Mouse (Mus musculus) T-cell, adult 2 months (primary cell): ENCODE measurements around the gene Rapgef5.

Experiments
- DNase-seq: peaks from one replicate; pipeline ENCODE4 v3.0.0; 2022; ENCODE audit warnings: low spot score

Rapgef5 gene

DNA sequence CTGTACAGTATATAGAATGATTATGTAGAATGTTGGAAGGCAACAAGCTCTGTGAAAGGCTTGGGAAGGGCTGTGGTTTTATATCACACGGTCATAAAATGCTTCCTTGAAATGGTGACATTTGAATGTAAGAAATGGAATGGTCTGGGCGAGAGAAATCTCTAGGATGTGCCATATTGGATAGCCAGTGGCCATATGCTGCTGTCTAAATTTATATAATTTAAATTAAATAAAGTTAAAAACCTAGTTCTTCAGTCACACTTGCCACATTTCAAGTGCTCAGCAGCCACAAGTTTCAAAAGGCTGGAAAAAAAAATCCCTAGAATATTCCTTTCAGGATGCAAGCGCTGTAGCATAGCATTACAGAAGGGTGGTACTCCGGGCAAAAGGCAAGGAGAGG, 14.8 kb downstream of the Rapgef5 start:
- no peak for DNase-seq

DNA sequence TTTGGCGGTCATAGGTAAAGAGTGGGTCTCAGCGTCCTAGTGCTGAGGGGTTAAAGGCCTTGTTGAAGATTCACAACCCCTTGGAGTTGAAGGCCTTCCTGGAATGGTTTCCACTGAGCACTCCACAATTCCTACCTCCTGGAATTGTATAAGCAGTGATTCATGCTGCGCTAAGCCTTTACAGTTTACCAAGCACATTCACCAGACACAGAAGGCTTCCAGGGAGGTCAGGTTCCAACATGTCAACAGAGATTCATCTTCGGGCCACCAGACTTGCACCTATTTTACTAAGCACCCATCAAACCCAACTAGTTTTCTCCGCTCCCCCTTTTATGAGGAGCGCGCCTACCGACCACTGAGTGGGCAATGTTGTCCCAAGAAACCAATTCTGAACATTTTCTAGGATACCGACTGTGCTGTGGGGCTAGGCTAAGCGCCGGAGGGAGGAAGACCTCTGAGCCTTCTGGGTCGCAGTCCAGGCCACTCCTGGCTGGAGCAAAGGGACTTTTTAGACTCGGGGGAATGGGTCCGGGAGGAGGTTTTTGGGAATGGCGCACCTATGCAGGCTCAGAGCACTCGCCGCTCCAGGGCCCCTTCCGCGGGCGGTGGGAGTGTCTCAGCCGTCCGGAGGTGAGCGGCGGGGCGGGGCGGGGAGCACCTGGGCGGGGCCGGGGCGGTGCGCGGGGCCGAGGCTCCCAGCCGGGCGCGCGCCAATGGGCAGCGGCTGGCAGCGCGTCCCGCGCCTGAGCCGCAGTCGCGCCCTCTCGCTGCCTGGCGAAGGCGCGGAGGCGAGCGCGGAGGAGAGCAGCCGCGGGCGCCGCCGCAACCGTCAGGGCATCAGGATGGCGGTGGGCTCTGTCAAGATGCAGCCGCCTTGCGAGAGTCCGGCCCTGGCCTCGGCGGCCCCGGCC, 17.2 kb downstream of the Rapgef5 start:
- peak; percentile 0 for DNase-seq

DNA sequence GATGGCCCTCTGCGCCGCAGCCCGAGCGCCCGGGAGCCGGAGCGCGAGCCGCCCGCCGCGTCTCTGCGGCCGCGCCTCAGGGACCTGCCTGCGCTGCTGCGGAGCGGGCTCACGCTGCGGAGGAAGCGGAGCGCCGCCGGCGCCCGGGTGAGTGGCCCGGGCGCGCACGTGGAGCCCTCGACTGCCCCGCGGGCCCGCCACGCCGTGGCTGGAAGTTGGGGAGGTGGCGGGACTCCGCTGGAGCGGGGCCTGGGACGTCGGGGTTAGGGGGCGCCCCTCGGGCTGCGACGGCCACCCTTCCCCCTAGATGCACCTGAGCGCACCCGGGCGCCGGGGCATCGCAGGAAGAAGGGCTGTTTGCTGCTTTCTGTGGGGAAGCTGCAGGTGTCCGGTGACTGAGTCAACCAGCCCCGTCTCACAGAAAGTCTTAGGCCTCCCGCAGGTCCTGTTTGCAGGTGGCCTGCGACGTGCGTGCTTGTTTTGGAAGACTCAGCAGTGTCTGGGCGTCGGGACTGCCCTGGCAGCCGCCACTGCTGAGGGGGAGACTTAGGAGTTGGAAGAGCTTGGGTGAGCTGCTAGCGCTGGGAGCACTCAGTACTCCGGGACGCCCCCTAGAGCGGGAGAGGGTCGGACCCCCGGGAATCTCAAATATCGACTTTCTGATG, 17.9 kb downstream of the Rapgef5 start:
- DNase-seq: peak; percentile 1

DNA sequence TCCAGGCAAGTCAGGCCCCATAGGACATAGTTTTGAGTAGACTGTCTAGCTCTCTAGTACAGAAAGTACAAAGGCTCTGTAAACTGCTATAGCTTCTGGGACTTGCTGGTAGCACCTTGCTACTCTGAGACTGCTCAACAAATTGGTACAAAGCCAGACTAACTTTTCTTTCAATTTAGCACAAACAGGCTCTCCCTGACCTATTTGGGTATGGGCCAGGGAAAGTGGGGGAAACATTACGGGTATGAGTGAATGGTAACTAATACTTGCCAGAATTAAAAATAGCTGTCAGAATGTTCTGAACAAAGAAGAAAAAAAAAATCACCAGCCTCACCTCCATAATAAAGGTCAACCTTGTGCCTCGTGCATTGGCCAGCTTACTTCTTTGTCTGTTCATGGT, 24.1 kb downstream of the Rapgef5 start:
- no peak for DNase-seq

DNA sequence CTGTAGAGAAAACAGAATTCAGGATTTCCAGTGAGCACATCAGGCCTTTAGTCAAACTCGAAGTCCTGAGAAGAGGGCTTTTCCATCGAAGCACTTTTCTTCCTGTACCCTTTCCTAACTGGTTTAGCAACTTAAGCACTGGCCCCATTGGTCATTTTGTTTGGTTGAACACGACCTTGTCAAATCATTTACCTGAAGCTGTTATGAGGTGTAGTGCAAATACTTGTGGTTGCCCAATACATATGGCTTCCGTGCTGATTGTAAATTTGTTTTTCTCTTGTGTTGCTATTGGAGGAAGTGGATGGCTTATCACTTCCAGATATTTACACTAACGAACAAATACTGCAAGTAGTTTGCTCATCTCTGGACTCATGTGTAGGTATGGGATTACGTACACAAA, 29.0 kb downstream of the Rapgef5 start:
- DNase-seq: no peak

DNA sequence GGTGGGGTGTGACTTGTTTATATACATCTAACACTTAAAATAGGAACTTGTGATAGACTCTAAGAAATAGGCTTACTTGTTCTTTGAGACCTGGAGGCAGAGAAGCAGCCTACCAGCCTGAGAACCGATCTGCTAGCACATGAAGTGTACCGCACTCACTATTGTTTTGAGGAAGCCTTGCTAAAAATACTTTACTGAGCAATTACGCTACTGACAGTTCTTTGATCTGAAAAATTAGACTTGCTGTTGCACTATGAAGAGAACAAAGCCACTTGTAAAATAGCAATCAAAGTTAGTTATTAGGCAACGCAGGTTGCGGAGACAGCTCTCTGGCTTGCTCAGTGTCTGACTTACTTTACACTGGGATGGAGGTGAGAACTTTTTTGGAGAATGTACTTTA, 37.1 kb downstream of the Rapgef5 start:
- no peak for DNase-seq

DNA sequence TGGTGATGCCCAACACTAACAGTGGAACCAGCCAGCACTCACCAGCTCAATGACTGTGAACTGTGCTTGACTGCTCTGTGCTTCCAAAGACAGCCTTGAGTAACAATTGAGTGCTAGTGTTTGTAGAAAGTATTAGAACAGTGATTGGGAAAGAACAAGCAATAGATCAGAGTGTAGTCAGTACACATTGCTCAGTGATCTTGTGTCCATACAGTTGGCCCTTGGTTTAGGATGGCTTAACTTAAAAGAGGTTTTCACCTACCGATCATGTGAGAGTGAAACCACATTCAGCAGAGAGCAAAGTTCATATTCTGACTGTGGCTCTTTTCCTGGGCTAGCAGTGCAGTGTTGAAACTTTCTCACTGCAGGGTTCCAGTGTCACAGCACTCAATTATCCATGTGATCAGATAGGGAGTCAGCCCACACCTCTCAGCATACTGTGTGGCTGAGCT, 38.4 kb downstream of the Rapgef5 start:
- DNase-seq: no peak

DNA sequence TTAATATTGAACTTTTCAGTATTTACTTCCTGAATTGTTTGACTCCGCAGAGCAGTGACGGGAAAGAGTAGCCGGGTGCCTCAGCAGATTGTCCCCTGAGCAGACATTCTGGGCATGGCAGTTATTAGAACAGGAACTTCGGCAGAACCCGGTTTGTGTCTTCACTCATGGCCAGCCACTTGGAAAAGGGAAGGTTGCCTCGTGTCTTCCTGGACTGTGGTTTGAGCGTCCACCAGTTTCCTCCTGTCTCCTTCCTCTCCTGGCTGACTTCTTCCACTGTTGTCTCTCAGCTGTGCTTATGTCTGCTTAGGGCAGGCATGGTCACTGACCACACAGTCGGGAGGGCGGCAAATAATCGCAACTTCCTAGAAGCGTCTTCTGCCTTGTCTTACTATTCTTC, 44.2 kb downstream of the Rapgef5 start:
- DNase-seq: no peak

DNA sequence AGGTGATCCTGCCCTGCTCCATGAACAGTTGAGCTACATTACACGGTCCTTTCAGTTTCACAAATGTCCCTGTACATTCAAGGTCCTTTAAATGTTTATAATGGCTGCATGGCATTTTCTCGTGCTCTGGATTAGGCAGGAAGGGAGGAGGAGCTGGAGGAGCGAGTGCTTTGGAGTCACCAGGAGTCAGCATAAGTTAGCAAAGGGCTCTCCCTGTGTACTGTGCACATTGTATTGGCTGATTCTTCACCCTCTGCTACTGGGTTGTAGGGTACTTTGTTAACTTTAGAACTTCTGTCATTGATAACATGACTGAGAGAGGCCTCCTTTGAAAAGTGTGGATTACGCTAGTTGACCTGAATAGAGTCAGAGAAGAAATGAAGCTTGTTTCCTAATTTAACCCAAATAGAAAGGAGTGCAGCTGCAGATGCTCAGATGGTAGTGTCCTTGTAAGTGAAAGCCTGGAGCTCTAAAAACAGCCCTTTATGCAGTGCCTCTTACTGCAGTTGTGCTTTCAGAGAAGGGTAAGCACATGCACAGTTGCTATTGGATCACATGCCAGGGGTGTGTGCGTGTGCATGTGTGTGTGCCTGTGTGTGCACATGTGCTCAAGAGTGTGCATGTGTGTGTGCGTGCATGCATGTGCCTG, 45.3 kb downstream of the Rapgef5 start:
- no peak for DNase-seq

DNA sequence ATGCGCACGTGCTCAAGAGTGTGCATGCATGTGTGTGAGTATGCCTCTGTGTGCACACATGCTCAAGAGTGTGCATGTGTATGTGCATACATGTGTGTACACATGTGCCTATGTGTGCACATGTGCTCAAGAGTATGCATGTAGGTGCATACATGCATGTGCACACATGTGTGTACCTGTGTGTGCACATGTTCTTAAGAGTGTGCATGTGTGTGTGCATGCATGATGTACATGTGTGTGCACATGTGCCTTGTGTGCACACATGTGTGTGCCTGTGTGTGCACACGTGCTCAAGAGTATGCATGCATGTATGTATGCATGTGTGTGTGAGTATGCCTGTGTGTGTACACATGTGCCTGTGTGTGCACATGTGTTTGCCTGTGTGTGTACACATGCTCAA, 45.8 kb downstream of the Rapgef5 start:
- no peak for DNase-seq

DNA sequence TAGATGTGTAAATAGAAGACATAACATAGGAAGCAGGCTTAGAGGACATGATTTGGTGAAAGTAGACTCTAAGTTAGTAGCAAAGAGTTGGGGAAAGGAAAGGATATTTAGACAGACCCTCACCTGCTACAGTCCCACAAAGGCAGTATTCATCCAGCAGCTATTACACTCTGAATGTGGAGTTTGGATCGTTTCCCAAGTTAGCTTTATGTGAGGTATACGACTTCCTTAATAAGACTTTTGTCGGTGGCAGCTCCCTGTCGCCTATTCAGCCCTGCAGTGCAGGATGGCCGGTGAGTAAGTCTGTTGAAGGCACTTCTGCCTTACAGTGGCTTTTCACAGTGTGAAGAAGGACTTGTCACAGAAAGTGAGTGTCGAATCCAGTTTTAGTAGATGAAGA, 47.6 kb downstream of the Rapgef5 start:
- no peak for DNase-seq

DNA sequence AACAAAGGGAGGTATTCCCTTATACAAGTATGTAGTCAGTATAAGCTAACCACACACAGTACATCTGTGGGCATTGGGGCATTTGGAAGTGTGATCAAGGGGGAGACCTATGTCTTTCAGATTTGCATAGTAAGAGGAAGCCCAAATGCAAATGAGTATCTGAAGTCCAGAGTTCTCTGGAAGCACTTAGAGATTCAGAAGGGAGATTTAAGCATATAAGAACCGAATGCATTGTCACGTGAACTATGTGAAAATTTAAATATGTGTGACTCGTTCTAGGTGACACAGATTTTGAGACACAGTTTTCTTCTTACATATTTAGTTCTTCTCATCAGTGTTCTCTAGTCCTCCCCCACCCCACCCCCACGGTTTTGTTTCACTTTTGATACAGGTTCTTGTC, 50.0 kb downstream of the Rapgef5 start:
- no peak for DNase-seq

DNA sequence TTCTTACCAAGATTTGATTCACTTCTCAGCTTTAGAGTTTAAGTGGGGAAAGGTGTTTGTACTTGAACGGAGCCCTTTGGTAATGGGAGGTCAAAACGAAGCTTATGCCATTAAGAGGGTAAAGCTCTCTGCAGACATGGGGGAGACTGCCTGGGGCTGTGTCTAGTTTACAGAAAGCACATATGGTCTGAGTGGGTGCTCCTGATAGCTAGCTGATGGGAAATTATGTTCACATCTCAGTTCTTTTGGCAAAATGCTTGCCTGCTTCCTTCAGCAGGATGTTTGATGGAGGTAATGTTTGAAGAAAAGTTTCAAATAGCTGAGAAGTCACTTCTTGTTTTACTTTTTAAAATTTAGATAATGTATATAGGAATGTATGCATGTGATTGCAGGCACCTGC, 53.4 kb downstream of the Rapgef5 start:
- DNase-seq: no peak

DNA sequence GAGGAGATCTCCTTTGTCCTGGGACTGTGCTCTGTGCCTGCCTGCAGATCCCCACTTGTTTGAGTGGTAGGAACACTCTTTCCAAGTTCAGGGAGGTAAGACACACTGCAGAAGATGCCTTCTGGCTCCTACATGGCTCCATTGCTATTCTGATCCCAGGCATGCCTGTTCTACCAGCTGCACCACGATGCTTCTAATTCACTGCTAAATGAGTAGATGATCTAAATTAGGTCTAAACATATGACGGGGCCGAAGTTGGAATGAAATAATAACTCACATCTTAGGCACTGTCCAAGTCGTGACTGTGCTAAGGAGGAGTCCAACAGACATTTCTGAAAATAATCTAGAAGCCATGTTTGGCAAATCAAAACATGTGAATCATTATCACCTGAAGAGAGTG, 68.0 kb downstream of the Rapgef5 start:
- DNase-seq: no peak

DNA sequence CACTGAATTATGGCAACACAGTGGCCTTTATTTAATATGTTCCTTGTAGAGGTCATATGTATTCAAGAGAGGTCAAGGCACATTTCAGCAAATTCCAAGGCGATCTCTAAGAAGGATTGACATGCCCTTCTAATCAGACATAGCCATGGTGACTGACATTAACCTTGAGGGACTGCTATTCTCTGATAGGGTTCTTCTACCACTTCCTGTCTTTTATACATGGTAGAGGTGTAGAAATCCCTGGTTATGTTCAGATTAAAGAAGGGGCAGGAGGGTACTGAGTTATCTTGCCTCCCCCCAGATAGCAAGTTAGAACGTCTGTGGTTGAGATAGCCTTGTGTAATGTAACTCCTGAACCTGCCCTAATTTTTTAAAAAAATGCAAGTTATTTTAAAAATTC, 69.1 kb downstream of the Rapgef5 start:
- no peak for DNase-seq

DNA sequence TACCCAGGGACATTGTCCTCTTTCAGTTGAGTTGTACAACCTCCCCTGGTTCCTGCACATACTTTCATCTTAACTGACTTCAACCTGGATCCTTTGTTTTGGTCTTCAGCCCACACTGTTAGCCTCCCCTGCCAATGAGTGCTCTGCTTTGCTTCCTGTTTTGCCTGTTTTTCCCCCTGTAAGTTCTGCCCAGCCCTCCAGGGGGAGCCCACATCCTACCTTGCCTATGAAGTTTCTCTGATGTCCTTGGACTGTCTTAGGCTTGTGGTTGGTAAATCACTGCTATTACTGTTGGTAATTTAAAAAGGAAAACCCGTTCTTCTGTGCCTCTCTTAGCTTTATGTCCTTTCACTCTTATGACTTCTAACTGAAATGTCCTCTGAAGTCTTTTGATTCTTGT, 69.8 kb downstream of the Rapgef5 start:
- DNase-seq: peak; percentile 50

DNA sequence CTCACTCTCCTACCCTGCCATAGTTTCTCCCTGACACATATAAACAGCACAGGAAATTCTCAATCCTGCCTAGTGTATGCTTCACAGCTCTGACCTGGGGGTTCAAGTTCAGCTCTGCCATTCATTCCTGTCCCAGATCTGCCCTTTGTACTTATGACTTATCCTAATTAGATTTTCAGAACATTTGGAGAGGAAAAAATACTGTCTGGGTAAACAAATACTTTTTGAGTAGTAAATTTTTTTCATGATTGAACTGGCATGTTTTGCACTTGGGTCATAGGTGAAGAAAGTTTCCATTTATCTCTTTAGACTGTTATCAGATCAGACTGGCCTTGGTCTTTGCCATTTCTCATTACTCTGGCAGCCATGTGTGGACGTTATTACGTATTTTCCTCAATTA, 72.9 kb downstream of the Rapgef5 start:
- DNase-seq: no peak

DNA sequence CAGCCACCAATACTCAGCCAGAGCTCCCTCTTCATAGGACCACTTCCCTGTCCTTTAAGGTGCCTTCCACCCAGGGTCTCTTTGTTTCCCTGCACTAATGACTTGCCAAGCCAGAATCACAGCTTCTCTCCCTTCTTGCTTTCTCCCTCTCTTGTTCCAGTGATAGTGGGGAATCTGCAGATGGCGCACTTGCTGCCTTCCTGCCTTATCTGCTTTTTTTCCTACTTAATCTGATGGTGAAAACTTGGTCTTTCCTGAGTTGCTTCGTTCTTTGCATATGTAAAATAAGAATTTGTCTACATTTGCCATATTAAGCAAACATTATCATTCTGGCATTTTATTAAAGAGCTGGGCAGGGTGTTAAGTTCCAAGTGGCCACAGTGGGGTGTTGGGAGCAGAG, 75.7 kb downstream of the Rapgef5 start:
- no peak for DNase-seq

DNA sequence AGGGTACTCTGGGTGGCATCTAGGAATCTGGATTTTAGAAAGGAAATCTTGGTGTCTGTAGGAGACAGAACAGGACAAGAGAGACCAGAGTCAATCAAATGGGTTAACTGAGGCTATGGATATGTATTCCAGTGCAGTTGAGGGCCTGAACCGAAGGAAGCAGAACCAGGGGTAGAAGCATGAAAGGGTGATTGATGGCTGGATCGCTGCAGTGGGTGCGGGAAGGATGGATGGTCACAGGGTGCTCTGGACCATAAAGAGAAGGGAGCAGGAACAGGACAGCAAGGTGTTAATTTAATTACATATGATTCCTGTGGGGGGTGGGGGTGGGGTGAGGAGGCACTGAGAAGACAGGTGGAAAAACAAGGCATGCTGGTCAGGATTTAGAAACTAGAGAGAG, 76.3 kb downstream of the Rapgef5 start:
- no peak for DNase-seq

DNA sequence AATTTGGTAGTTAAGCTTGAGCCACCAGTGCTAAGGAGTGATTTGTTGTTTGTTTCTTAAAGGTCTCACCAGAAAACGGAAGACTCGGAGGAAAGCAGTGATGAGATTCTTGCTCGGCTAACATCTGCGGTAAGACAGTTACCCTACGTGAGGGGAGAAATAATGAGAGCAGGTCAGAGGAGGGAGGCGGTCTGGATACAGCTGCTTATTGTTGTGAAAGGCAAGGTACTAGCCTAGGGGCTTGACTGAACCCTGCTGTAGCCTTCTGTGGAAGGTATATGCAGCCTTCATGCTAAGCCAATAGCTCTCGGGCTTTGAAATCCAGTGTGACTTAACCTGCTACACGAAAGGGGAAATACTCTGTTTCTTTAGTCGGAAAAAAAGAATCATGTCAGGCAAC, 78.9 kb downstream of the Rapgef5 start:
- no peak for DNase-seq

DNA sequence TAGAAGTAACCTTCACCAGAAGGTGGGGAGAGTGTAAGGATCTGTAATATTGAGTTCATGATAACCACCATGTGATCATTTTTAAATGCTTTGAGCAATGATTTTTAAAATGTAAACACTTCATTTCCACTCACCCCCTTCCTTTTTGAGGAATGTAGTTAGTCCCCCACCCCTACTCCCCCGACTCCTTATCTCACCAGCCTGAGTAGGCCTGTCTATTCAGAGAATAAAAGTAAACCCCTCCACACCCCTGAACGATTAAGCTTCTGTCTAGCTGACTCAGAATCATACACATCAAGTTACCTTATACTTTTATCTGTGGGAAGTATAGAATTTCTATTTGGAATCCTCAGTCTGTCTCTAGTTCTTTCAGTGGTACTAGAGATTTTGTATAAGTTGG, 81.9 kb downstream of the Rapgef5 start:
- DNase-seq: no peak

DNA sequence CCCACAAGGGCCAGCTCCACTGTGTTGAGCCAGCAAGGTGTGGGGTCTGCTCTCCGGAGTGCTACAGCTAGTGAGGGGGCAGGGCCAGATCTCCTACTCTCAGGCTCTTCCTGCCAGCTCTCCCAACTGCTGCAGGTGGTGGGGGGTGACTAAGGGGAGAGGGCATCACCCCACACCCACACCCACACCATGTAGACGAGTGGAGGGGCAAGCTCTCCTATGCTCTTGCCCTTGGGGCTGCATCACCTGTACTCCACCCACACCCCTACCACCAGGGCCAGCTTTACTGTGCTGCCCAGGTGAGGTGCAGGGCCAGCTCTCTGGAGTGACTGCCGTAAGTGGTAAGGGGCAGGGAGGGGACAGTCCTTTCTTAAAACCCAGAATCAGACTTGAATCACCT, 89.7 kb downstream of the Rapgef5 start:
- DNase-seq: no peak

DNA sequence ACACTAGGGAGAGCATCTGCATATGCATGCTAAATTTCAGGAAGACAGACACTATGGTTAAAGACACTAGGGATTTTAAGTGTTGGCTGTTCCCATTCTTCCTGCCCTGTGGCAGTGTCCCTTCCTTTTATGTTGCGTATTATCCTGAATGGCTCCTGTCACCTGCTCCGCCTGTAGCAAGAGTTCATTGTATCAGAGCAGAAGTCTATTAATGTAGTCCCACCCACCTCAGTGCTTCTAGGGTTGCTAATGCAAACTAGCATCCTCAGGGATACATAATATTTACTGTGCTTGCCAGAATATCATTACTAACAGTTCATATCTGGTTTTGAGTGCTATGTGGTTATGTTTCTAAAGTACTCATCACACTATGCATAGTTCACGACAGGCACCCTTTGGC, 96.4 kb downstream of the Rapgef5 start:
- no peak for DNase-seq
